Mouse (Mus musculus): Measurements from ENCODE around the gene Gtf2b. TPM values are rescaled to one million over a fixed set of nuclear protein-coding genes. Genes with fewer than 3 reads are reported as not detected.

Gene Gtf2b
- 10.6 and 13.9 TPM in 2 replicates for polyA plus RNA-seq (2012; rRNA removed)

DNA sequence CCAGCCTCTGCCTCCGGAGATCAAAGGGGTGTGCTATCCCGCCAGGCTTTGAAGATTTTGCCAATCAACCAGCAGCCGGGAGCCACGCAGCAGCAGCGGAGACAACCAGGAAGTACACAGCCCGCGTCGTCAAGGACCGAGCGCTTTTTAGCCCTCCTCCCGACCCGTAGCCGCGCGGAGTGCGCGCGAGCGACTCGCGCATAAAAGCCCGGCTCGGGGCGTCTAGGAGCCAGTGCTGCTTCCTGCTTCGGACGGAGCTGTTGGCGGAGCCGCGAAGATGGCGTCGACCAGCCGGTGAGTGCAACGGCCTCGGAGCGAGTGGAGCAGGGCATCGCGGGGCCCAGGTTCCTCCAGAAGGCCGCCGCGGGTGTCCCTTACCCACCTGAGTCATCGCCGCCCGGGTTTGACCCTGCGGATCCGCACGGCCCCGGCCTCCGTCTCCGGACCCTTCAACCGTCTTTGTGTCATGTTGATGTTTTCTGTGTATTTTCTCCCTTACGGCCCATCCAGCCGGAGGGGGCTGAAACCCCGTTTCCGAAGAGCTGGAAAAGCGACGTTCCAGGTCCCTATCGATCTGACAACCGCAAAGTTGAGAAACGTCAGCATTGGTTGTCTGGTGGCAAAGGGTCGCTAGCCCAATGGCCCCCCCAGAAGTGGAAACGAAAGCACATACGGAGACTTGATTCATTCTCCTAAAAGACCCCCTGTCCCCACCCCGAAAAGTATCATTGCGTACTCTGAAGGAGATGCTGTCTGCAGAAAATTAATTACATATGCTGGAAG is at the start of gene Gtf2b:
Gtf2b (plus strand) TSS at position 51 of the 783 bp plus-strand sequence.

Other genes starting within 250 kb of the Gtf2b start
- gene Gbp7, start 234.7 kb upstream of the Gtf2b start, polyA plus RNA-seq (2012; rRNA removed), result 1.3 and 1.5 TPM in 2 replicates
- 7.1 and 7.6 TPM in 2 replicates for gene Gbp3, start 205.0 kb upstream of the Gtf2b start, polyA plus RNA-seq (2012; rRNA removed)
- 0.31 TPM in 2 replicates for gene Gbp2b, start 170.2 kb upstream of the Gtf2b start, polyA plus RNA-seq (2012; rRNA removed)
- 8.0 and 8.2 TPM in 2 replicates for gene Gbp2, start 144.4 kb upstream of the Gtf2b start, polyA plus RNA-seq (2012; rRNA removed)
- gene Kyat3, start 64.0 kb upstream of the Gtf2b start, polyA plus RNA-seq (2012; rRNA removed), result 1.1 and 1.2 TPM in 2 replicates
- gene Pkn2, start 117.0 kb downstream of the Gtf2b start, polyA plus RNA-seq (2012; rRNA removed), result 29.6 and 44.4 TPM in 2 replicates

Measured in colon, adult 2 months (tissue).